Mouse (Mus musculus): ENCODE measurements around the gene Nav3.

Nav3 gene

GRCm38 (mm10) chr10:109904841-109905240 lies 551.2 kb downstream of the Nav3 start:
- no peak for DNase-seq

GRCm38 (mm10) chr10:109903701-109904555 lies 552.1 kb downstream of the Nav3 start:
- DNase-seq: peak in 1 of 2 experiments; percentile 24

GRCm38 (mm10) chr10:109903241-109903640 lies 552.8 kb downstream of the Nav3 start:
- no peak for DNase-seq

- DNase-seq: no peak
Measured at GRCm38 (mm10) chr10:109889171-109889475, 566.9 kb downstream of the Nav3 start.

- DNase-seq: no peak
Measured at GRCm38 (mm10) chr10:109888355-109889170, 567.4 kb downstream of the Nav3 start.

- no peak for DNase-seq
Measured at GRCm38 (mm10) chr10:109887160-109887559, 568.8 kb downstream of the Nav3 start.

- no peak for DNase-seq
Measured at GRCm38 (mm10) chr10:109876107-109876506, 579.9 kb downstream of the Nav3 start.

GRCm38 (mm10) chr10:109875312-109875830 lies 580.6 kb downstream of the Nav3 start:
- DNase-seq: no peak

GRCm38 (mm10) chr10:109874652-109875311 lies 581.2 kb downstream of the Nav3 start:
- DNase-seq: no peak

GRCm38 (mm10) chr10:109866063-109866462 lies 589.9 kb downstream of the Nav3 start:
- no peak for DNase-seq

GRCm38 (mm10) chr10:109865391-109865790 lies 590.6 kb downstream of the Nav3 start:
- no peak for DNase-seq

- DNase-seq: peak; percentile 69 to 72
Measured at GRCm38 (mm10) chr10:109864708-109865107, 591.3 kb downstream of the Nav3 start.

- peak in 1 of 2 experiments; percentile 36 for DNase-seq
Measured at GRCm38 (mm10) chr10:109861275-109861674, 594.7 kb downstream of the Nav3 start.

- DNase-seq: no peak
Measured at GRCm38 (mm10) chr10:109858568-109858967, 597.4 kb downstream of the Nav3 start.

- DNase-seq: no peak
Measured at GRCm38 (mm10) chr10:109852392-109852791, 603.6 kb downstream of the Nav3 start.

- no peak for DNase-seq
Measured at GRCm38 (mm10) chr10:109847631-109848030, 608.4 kb downstream of the Nav3 start.

GRCm38 (mm10) chr10:109843661-109844060 lies 612.3 kb downstream of the Nav3 start:
- peak; percentile 20 to 36 for DNase-seq

GRCm38 (mm10) chr10:109832768-109833291 lies 623.2 kb downstream of the Nav3 start:
- DNase-seq: peak; percentile 42 to 56

- no peak for DNase-seq
Measured at GRCm38 (mm10) chr10:109806782-109807493, 649.1 kb downstream of the Nav3 start.

GRCm38 (mm10) chr10:109803441-109803840 lies 652.6 kb downstream of the Nav3 start:
- no peak for DNase-seq

GRCm38 (mm10) chr10:109802236-109802635 lies 653.8 kb downstream of the Nav3 start:
- no peak for DNase-seq

GRCm38 (mm10) chr10:109799246-109799645 lies 656.8 kb downstream of the Nav3 start:
- no peak for DNase-seq

Measured in cerebellum, postnatal 14 days (tissue).